Comparison of ENCODE assay signal across 13 mouse cellular contexts in the genomic region with DNA sequence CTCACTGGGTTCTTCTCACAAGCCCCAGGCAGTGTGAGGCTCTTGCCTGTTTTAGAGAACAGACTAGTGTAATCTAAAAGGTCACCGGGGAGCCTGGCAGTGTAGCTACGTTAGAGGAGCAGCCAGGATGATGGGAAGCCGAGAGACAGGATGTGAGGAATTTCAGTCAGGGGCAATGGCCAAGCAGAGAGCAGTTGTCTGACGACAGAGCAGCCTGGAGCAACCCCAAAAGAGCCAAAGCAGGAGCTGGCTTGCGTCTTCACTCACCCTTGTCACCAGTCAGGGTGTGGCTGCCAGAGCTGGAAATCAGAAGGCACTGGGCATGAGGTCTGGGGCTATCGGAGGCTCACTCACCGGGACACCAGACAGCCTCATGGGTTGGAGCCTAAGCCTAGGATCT. TPM values are rescaled to one million over a fixed set of nuclear protein-coding genes. Genes with fewer than 3 reads are reported as not detected.
DNase-seq lines count a peak whose midpoint lies in the region; ATAC-seq lines count a peak whose summit lies in the region.
"Had no signal": no experiment of that assay in that cellular context is flagged by ENCODE, and none has a peak within 500 bp of the region (broad histone marks: within the 10 kb centered on the region; RNA-seq: fewer than 3 reads in every experiment).

No protein-coding gene starts in this region.

- H3K36me3 ChIP-seq in heart, embryonic 12.5 days: no peaks in the 10 kb centered on the region
- H3K36me3 ChIP-seq: embryonic facial prominence, embryonic 13.5 days; forebrain, embryonic 12.5 days; heart, embryonic 15.5 days had no signal

- no peak for ATAC-seq in heart, embryonic 12.5 days (ENCODE audit: insufficient number of reproducible peaks, low FRiP score)

- peaks cover 32% of the 10 kb centered on the region for H3K27me3 ChIP-seq in heart, embryonic 12.5 days (replicated peaks)
- H3K27me3 ChIP-seq: embryonic facial prominence, embryonic 13.5 days; forebrain, embryonic 12.5 days had no signal

- peaks cover 33% of the 10 kb centered on the region for H3K4me1 ChIP-seq in heart, embryonic 12.5 days (replicated peaks)

- intact Hi-C loops in heart, postnatal 36 days (cut with DNase I): no loop called here
- intact Hi-C loops in left cerebral cortex, postnatal 4 days (cut with DNase I): no loop called here

- H3K27ac ChIP-seq in heart, embryonic 12.5 days (ENCODE audit: poor library complexity, severe bottlenecking): no peak overlapping the region
- H3K27ac ChIP-seq: embryonic facial prominence, embryonic 13.5 days; forebrain, embryonic 12.5 days; heart, embryonic 15.5 days had no signal

- no peak overlapping the region for H3K4me2 ChIP-seq in heart, embryonic 12.5 days
- H3K4me2 ChIP-seq: embryonic facial prominence, embryonic 13.5 days; forebrain, embryonic 12.5 days; heart, embryonic 15.5 days had no signal

- DNase-seq in heart, adult 18-20 months: peak; percentile 73 to 88
- peak; percentile 39 for DNase-seq in MN1 (ENCODE audit: low spot score)
- peak; percentile 76 for DNase-seq in gastrocnemius, postnatal 25 days
- peak; percentile 55 to 62 for DNase-seq in heart, postnatal 36 days
- no peak for DNase-seq in left cerebral cortex, postnatal 4 days
- DNase-seq in kidney, postnatal 4 days: no peak
- no peak for DNase-seq in thymus, postnatal 25 days
- DNase-seq: layer of hippocampus, postnatal 36 days; right cerebral cortex, postnatal 25 days had no signal

- 14% methylated on average over 7 of the region's 7 CpGs for WGBS in heart, embryonic 12.5 days

- H3K9me3 ChIP-seq in heart, embryonic 12.5 days (replicated peaks): no peaks in the 10 kb centered on the region
- H3K9me3 ChIP-seq: embryonic facial prominence, embryonic 13.5 days; forebrain, embryonic 12.5 days; heart, embryonic 15.5 days had no signal

- no peak overlapping the region for H3K4me3 ChIP-seq in heart, embryonic 12.5 days
- H3K4me3 ChIP-seq: embryonic facial prominence, embryonic 13.5 days; forebrain, embryonic 12.5 days; heart, embryonic 15.5 days had no signal

- no peak overlapping the region for H3K9ac ChIP-seq in heart, embryonic 12.5 days
- H3K9ac ChIP-seq: embryonic facial prominence, embryonic 13.5 days; forebrain, embryonic 12.5 days; heart, embryonic 15.5 days had no signal

RNA-seq across cellular contexts. Expression of gene Alpl, which starts 26.5 kb away (rescaled TPM):
- 10 to 100 TPM; 55.4 to 56.0 TPM for total RNA-seq in heart, adult 18-20 months (2021)
- 1.7 and 2.2 TPM in 2 replicates for polyA plus RNA-seq in heart, embryonic 12.5 days (2016; fragmentation: Nextera tagmentation; extraction: Ambion mirVana)
- 10 to 100 TPM; 13.1 to 14.4 TPM for total RNA-seq in gastrocnemius, postnatal 25 days (2021)
- total RNA-seq in heart, postnatal 36 days (2021): 10 to 100 TPM; 29.5 to 45.6 TPM
- total RNA-seq in left cerebral cortex, postnatal 4 days (2021): 1 to 10 TPM; 6.6 to 9.3 TPM

Comparison
In these comparisons a context has a peak if more than half of its experiments do, and no peak if none do; other contexts are left out.
1. DNase-seq: peak in heart, adult 18-20 months (2 of 2), MN1 (single experiment), gastrocnemius, postnatal 25 days (single experiment) and heart, postnatal 36 days (2 of 2); none in left cerebral cortex, postnatal 4 days (single experiment), kidney, postnatal 4 days (0 of 2) and thymus, postnatal 25 days (single experiment).